Mouse (Mus musculus) kidney, postnatal 0 days (tissue): ENCODE measurements at regions not wholly inside any gene's neighbourhood (a gene's known extent, or its start where the extent isn't known, plus 50 kb on each side); places are given as distances from the start of the nearest gene placed in this dataset.

Experiments
- ATAC-seq: fragments of 200-750 bp; cut with Nextera tagmentation; replicated peaks from 2 replicates; pipeline ENCODE4 v1.8.0; 2017; ENCODE audit warnings: low read depth, moderate number of reproducible peaks, moderate TSS enrichment, moderate library complexity; ENCODE audit not compliant: low FRiP score
- DNase-seq: peaks from one replicate; pipeline ENCODE4 v3.0.0-alpha.2; 2016; ENCODE audit warnings: low spot score
- H3K27ac ChIP-seq: fragments of 300-500 bp; sonication (generic); 2 replicates; pipeline ENCODE4 v1.5.1; 2014; ENCODE audit warnings: mild to moderate bottlenecking
- H3K27me3 ChIP-seq: fragments of 300-500 bp; sonication (generic); 2 replicates; pipeline ENCODE4 v1.6.1; 2014; ENCODE audit warnings: low read length, mixed read lengths; ENCODE audit not compliant: insufficient read depth
- H3K36me3 ChIP-seq: fragments of 300-500 bp; sonication (generic); 2 replicates; pipeline ENCODE4 v1.6.1; 2014; ENCODE audit warnings: low read length, mixed read lengths; ENCODE audit not compliant: insufficient read depth
- H3K4me1 ChIP-seq: fragments of 300-500 bp; sonication (generic); replicated peaks from 2 replicates; pipeline ENCODE4 v1.6.1; 2014; ENCODE audit warnings: antibody characterized with exemption, low read length, mixed read lengths; ENCODE audit not compliant: insufficient read depth
- H3K4me2 ChIP-seq: fragments of 300-500 bp; sonication (generic); 2 replicates; pipeline ENCODE4 v1.6.1; 2014; ENCODE audit warnings: mild to moderate bottlenecking, low read length, moderate library complexity, mixed read lengths
- H3K4me3 ChIP-seq: fragments of 300-500 bp; sonication (generic); replicated peaks from 2 replicates; pipeline ENCODE4 v1.5.1; 2014; ENCODE audit warnings: low read depth, low read length
- H3K9ac ChIP-seq: fragments of 300-500 bp; sonication (generic); 2 replicates; pipeline ENCODE4 v1.6.1; 2014; ENCODE audit warnings: low read depth, low read length
- H3K9me3 ChIP-seq: fragments of 300-500 bp; sonication (generic); replicated peaks from 2 replicates; pipeline ENCODE4 v1.6.1; 2016; ENCODE audit warnings: low read length, inconsistent platforms, mixed read lengths
- CTCF ChIP-seq: IDR thresholded peaks from 2 replicates; pipeline ENCODE4 v1.5.1; 2016; ENCODE audit warnings: antibody characterized with exemption, low read depth, mild to moderate bottlenecking, moderate library complexity
- WGBS: fragments of 180-500 bp; shearing (Covaris S2); extraction: QIAGEN DNeasy Blood & Tissue Kit; methylation state at CpG from one replicate; pipeline ENCODE4 v1.1.7; 2014; 5-methylcytosine and 5-hydroxymethylcytosine counted together

- Histone ChIP-seq H3K27ac (no peak overlapping the region), H3K9me3 (no peaks in the 10 kb centered on the region), H3K4me3 (no peak overlapping the region), H3K36me3 (no peaks in the 10 kb centered on the region), H3K9ac (no peak overlapping the region), H3K4me2 (no peak overlapping the region), H3K4me1 (no peaks in the 10 kb centered on the region), H3K27me3 (no peaks in the 10 kb centered on the region)
- 81% methylated on average over 5 of the region's 5 CpGs for whole genome bisulfite sequencing
- no peak for ATAC-seq
- DNase-seq = no peak
- TF ChIP-seq CTCF = no peak
These were observed 100.1 kb upstream of the Snx7 start for GRCm38 (mm10) chr3:117968805-117969204.

DNA sequence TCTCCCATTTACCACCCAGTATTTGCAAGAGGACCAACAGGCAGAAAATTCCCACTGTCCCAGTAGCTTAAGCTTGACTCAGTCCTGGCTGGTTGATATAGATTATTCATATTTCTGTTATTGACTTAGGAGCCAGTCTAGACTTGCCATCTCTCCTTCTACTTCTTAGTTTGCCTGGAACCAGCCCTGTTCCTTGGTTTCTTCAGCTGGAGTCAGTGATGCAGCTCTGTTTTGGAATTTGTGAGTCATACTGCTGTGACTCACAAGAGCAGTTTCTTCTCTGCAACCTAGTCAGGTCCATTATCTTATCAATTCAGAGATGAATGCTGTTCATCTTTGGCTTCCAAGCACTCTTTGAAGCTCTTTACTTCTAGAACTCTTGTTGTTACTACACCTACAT is 69.7 kb upstream of the Snx7 start:
- no peaks in the 10 kb centered on the region for H3K9me3 ChIP-seq
- H3K36me3 ChIP-seq = no peaks in the 10 kb centered on the region
- H3K4me1 ChIP-seq = no peaks in the 10 kb centered on the region
- DNase-seq = no peak
- no peak overlapping the region for H3K4me2 ChIP-seq
- no peak for ATAC-seq
- H3K4me3 ChIP-seq = no peak overlapping the region
- no peaks in the 10 kb centered on the region for H3K27me3 ChIP-seq
- no peak overlapping the region for H3K27ac ChIP-seq
- no peak for TF ChIP-seq CTCF
- no peak overlapping the region for H3K9ac ChIP-seq

DNA sequence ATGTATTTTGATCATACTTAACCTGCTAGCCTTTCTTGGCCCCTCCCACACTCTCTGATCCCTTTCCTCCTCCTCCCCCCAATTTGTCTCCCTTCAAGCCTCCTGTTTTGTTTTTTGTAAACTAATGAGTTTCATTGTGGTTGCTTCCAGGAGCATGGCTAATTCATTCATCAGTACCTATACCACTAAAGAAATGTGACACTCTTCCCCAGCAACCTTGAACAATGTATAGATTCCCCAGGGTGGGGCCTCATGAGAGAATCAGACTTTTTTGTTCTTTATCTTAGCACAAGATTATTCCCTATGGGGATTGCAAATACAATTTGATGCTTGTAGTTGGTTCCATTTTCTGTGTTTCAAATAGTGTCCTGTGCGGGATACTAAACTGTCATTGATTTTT is 58.8 kb upstream of the Snx7 start:
- DNase-seq = no peak
- Histone ChIP-seq H3K9me3 (no peaks in the 10 kb centered on the region), H3K4me3 (no peak overlapping the region), H3K27me3 (no peaks in the 10 kb centered on the region), H3K36me3 (no peaks in the 10 kb centered on the region), H3K4me1 (no peaks in the 10 kb centered on the region), H3K27ac (no peak overlapping the region), H3K9ac (no peak overlapping the region), H3K4me2 (no peak overlapping the region)
- 89% methylated on average over 1 of the region's 1 CpGs for WGBS
- ATAC-seq = no peak
- TF ChIP-seq CTCF = no peak
